Mouse (Mus musculus): Measurements from ENCODE around the gene Gbf1.
A peak's percentile ranks its signal among the peaks of the same experiment; 100 is the strongest.
"Not testable (repeated sequence)": the region's sequence is repeated elsewhere in the genome, so short reads cannot be mapped to it uniquely, and the experiment has no call there.

Gene Gbf1

GRCm38 (mm10) chr19:46147511-46148371 lies 4.6 kb upstream of the Gbf1 start, which contains the start of gene Pitx3:
Gene Pitx3 (minus strand): TSS chr19:46148326.
- peak; percentile 61 for DNase-seq (ENCODE audit: extremely low spot score, low spot score)

GRCm38 (mm10) chr19:46148372-46148760 lies 3.9 kb upstream of the Gbf1 start:
- DNase-seq (ENCODE audit: extremely low spot score, low spot score): peak; percentile 88

- DNase-seq (ENCODE audit: extremely low spot score, low spot score): no peak
Measured at GRCm38 (mm10) chr19:46149091-46149490, 3.2 kb upstream of the Gbf1 start.

GRCm38 (mm10) chr19:46165950-46166349 lies 13.6 kb downstream of the Gbf1 start:
- DNase-seq (ENCODE audit: extremely low spot score, low spot score): no peak

- DNase-seq (ENCODE audit: extremely low spot score, low spot score): not testable (repeated sequence)
Measured at GRCm38 (mm10) chr19:46167169-46167568, 14.9 kb downstream of the Gbf1 start.

- no peak for DNase-seq (ENCODE audit: extremely low spot score, low spot score)
Measured at GRCm38 (mm10) chr19:46169396-46169795, 17.1 kb downstream of the Gbf1 start.

GRCm38 (mm10) chr19:46169913-46170312 lies 17.6 kb downstream of the Gbf1 start:
- DNase-seq (ENCODE audit: extremely low spot score, low spot score): no peak

GRCm38 (mm10) chr19:46172541-46172940 lies 20.2 kb downstream of the Gbf1 start:
- DNase-seq (ENCODE audit: extremely low spot score, low spot score): no peak

GRCm38 (mm10) chr19:46175173-46175572 lies 22.9 kb downstream of the Gbf1 start:
- DNase-seq (ENCODE audit: extremely low spot score, low spot score): no peak

- DNase-seq (ENCODE audit: extremely low spot score, low spot score): no peak
Measured at GRCm38 (mm10) chr19:46177046-46177445, 24.7 kb downstream of the Gbf1 start.

- no peak for DNase-seq (ENCODE audit: extremely low spot score, low spot score)
Measured at GRCm38 (mm10) chr19:46180274-46180673, 28.0 kb downstream of the Gbf1 start.

- no peak for DNase-seq (ENCODE audit: extremely low spot score, low spot score)
Measured at GRCm38 (mm10) chr19:46182241-46182640, 29.9 kb downstream of the Gbf1 start.

- DNase-seq (ENCODE audit: extremely low spot score, low spot score): no peak
Measured at GRCm38 (mm10) chr19:46186611-46187010, 34.3 kb downstream of the Gbf1 start.

GRCm38 (mm10) chr19:46187203-46187602 lies 34.9 kb downstream of the Gbf1 start:
- DNase-seq (ENCODE audit: extremely low spot score, low spot score): no peak

GRCm38 (mm10) chr19:46198293-46198692 lies 46.0 kb downstream of the Gbf1 start:
- DNase-seq (ENCODE audit: extremely low spot score, low spot score): no peak

GRCm38 (mm10) chr19:46198891-46199290 lies 46.6 kb downstream of the Gbf1 start:
- no peak for DNase-seq (ENCODE audit: extremely low spot score, low spot score)

- no peak for DNase-seq (ENCODE audit: extremely low spot score, low spot score)
Measured at GRCm38 (mm10) chr19:46204166-46204565, 51.9 kb downstream of the Gbf1 start.

- no peak for DNase-seq (ENCODE audit: extremely low spot score, low spot score)
Measured at GRCm38 (mm10) chr19:46205680-46206079, 53.4 kb downstream of the Gbf1 start.

GRCm38 (mm10) chr19:46210951-46211350 lies 58.6 kb downstream of the Gbf1 start:
- DNase-seq (ENCODE audit: extremely low spot score, low spot score): no peak

- no peak for DNase-seq (ENCODE audit: extremely low spot score, low spot score)
Measured at GRCm38 (mm10) chr19:46214541-46214940, 62.2 kb downstream of the Gbf1 start.

GRCm38 (mm10) chr19:46215401-46215800 lies 63.1 kb downstream of the Gbf1 start:
- no peak for DNase-seq (ENCODE audit: extremely low spot score, low spot score)

GRCm38 (mm10) chr19:46216716-46217115 lies 64.4 kb downstream of the Gbf1 start:
- no peak for DNase-seq (ENCODE audit: extremely low spot score, low spot score)

- DNase-seq (ENCODE audit: extremely low spot score, low spot score): not testable (repeated sequence)
Measured at GRCm38 (mm10) chr19:46217347-46217746, 65.0 kb downstream of the Gbf1 start.
